Mouse (Mus musculus): ENCODE data around the gene Gm9049.

DNA sequence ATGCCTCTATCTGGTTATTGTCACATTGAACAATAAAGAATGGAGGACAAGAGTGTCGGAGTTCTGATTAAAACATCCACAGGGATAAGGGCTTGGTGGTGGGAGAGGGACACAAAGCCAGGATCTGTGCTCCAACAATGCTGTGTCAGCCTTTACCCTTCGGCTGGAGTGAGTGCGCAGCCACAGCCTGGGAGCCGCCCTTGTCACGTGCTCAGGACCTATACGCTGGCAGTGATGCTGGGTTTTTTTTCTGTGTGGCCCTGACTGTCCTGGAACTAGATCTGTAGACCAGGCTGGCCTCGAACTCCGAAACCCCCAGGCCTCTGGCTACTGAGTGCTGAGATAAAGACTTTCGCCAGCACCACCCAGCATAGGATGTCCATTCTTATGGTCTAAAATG, 15.6 kb upstream of the Gm9049 start:
- no peak for TF ChIP-seq CTCF (IDR thresholded peaks at IDR 0.05; ENCODE audit: borderline replicate concordance, insufficient read depth, low read depth, low read length)
- no peak for TF ChIP-seq POLR2A (IDR thresholded peaks at IDR 0.05; ENCODE audit: borderline replicate concordance, insufficient read depth, low read length)
